In genomic region chr11:17256813-17257365, GRCm38 (mm10) we compare ENCODE assay signal across 8 mouse cellular contexts. TPM values are rescaled to one million over a fixed set of nuclear protein-coding genes. Genes with fewer than 3 reads are reported as not detected.
A peak's percentile ranks its signal among the peaks of the same experiment; 100 is the strongest.
DNase-seq lines count a peak whose midpoint lies in the region; ATAC-seq and TF ChIP-seq lines count a peak whose summit lies in the region.

No protein-coding gene starts in this region.

- H3K27me3 ChIP-seq in erythroblast, embryonic 14.5 days (ENCODE audit: control insufficient read depth): no peaks in the 10 kb centered on the region
- H3K27me3 ChIP-seq in C2C12 (ENCODE audit: control insufficient read depth, insufficient read depth, insufficient read length): no peaks in the 10 kb centered on the region
- no peaks in the 10 kb centered on the region for H3K27me3 ChIP-seq in hindbrain, embryonic 11.5 days (ENCODE audit: control insufficient read depth, insufficient read depth, low read length)
- no peaks in the 10 kb centered on the region for H3K27me3 ChIP-seq in liver, embryonic 14.5 days (ENCODE audit: control insufficient read depth, insufficient read depth, low read length)

- H3K79me2 ChIP-seq in C2C12 (ENCODE audit: control insufficient read depth, insufficient read depth): peaks cover 46% of the 10 kb centered on the region

- peak; percentile 19 to 26 for DNase-seq in cerebellum, postnatal 25 days
- DNase-seq in hindbrain, embryonic 11.5 days (ENCODE audit: low spot score): peak; percentile 31
- DNase-seq in liver, embryonic 14.5 days (ENCODE audit: low read depth in 3 of 3, low spot score in 3 of 3): no peak
- peak; percentile 45 for DNase-seq in testis, postnatal 10 days (ENCODE audit: low spot score)
- no peak for DNase-seq in right cerebral cortex, postnatal 36 days (ENCODE audit: low spot score in 2 of 2)

- 64% methylated on average over 8 of the region's 8 CpGs for WGBS in hindbrain, embryonic 11.5 days
- WGBS in liver, embryonic 14.5 days (ENCODE audit: insufficient replicate concordance): 49% methylated on average over 8 of the region's 8 CpGs

- H3K4me1 ChIP-seq in erythroblast, embryonic 14.5 days (ENCODE audit: control insufficient read depth): peaks cover 18% of the 10 kb centered on the region
- H3K4me1 ChIP-seq in hindbrain, embryonic 11.5 days (replicated peaks; ENCODE audit: control insufficient read depth, insufficient read depth, low read length): no peaks in the 10 kb centered on the region
- H3K4me1 ChIP-seq in liver, embryonic 14.5 days (replicated peaks; ENCODE audit: control insufficient read depth in 2 of 2, insufficient read depth in 2 of 2, low read length in 1 of 2): peaks cover 0 to 8% of the 10 kb centered on the region in 2 experiments; a peak in 1 of 4 replicates

- H3K9me3 ChIP-seq in erythroblast, embryonic 14.5 days (ENCODE audit: control insufficient read depth, low read length): no peaks in the 10 kb centered on the region
- H3K9me3 ChIP-seq in hindbrain, embryonic 11.5 days (ENCODE audit: control insufficient read depth, low read length): no peaks in the 10 kb centered on the region
- H3K9me3 ChIP-seq in liver, embryonic 14.5 days (ENCODE audit: control insufficient read depth, low read length): no peaks in the 10 kb centered on the region

- H3K79me3 ChIP-seq in C2C12 (ENCODE audit: low read depth): peaks cover 41% of the 10 kb centered on the region

- TF ChIP-seq CTCF in C2C12 (IDR thresholded peaks at IDR 0.05; ENCODE audit: control insufficient read depth, insufficient read depth, insufficient read length): no peak
- TF ChIP-seq CTCF in liver, embryonic 14.5 days (IDR thresholded peaks at IDR 0.05; ENCODE audit: low read depth): no peak

- H3ac ChIP-seq in C2C12 (ENCODE audit: control insufficient read depth, insufficient read length, low read depth): no peak overlapping the region

- H3K4me3 ChIP-seq in erythroblast, embryonic 14.5 days (replicated peaks): peak overlapping the region; percentile 97
- H3K4me3 ChIP-seq in C2C12 (ENCODE audit: insufficient read depth, poor library complexity, severe bottlenecking): peak overlapping the region; percentile 100
- peak overlapping the region; percentile 76 for H3K4me3 ChIP-seq in hindbrain, embryonic 11.5 days (ENCODE audit: low read depth, low read length)
- H3K4me3 ChIP-seq in liver, embryonic 14.5 days (ENCODE audit: insufficient read depth in 1 of 2, low read depth in 2 of 2, low read length in 2 of 2): peak overlapping the region; percentile 37 to 92

- ATAC-seq in erythroblast, adult 5-6 weeks (replicated peaks; ENCODE audit: low FRiP score, poor library complexity, severe bottlenecking): no peak
- peak; percentile 81 for ATAC-seq in hindbrain, embryonic 11.5 days (ENCODE audit: low FRiP score)
- ATAC-seq in liver, embryonic 14.5 days (ENCODE audit: insufficient read depth): peak; percentile 16; the same call in 1 of the 2 replicates

- H3K27ac ChIP-seq in hindbrain, embryonic 11.5 days (ENCODE audit: low read depth, low read length): no peak overlapping the region
- no peak overlapping the region for H3K27ac ChIP-seq in liver, embryonic 14.5 days

- peak overlapping the region; percentile 41 for H3K4me2 ChIP-seq in hindbrain, embryonic 11.5 days (replicated peaks; ENCODE audit: low read depth, low read length)
- H3K4me2 ChIP-seq in liver, embryonic 14.5 days (ENCODE audit: low read depth): peak overlapping the region; percentile 63

- no peak overlapping the region; the same call in 1 of the 2 replicates for H3K9ac ChIP-seq in hindbrain, embryonic 11.5 days (ENCODE audit: low read depth, low read length)
- peak overlapping the region; percentile 48 for H3K9ac ChIP-seq in liver, embryonic 14.5 days (replicated peaks)

- no peak for TF ChIP-seq EP300 in liver, embryonic 14.5 days (IDR thresholded peaks at IDR 0.05; ENCODE audit: low read depth)

- H3K36me3 ChIP-seq in erythroblast, embryonic 14.5 days (ENCODE audit: control insufficient read depth): no peaks in the 10 kb centered on the region
- H3K36me3 ChIP-seq in C2C12 (ENCODE audit: control insufficient read depth, insufficient read depth): no peaks in the 10 kb centered on the region
- H3K36me3 ChIP-seq in hindbrain, embryonic 11.5 days (ENCODE audit: control insufficient read depth, insufficient read depth, low read length): no peaks in the 10 kb centered on the region
- no peaks in the 10 kb centered on the region for H3K36me3 ChIP-seq in liver, embryonic 14.5 days (replicated peaks; ENCODE audit: control insufficient read depth, insufficient read depth, low read depth)

TF ChIP-seq in C2C12, 6 proteins besides CTCF, POLR2A, EP300 and RAD21:
- TF ChIP-seq CEBPB (IDR thresholded peaks at IDR 0.05; ENCODE audit: low read depth): no peak
- no peak for TF ChIP-seq FOSL1 (IDR thresholded peaks at IDR 0.05; ENCODE audit: insufficient read depth, low read length, poor library complexity, severe bottlenecking)
- TF ChIP-seq MYOG (IDR thresholded peaks at IDR 0.05; ENCODE audit: control insufficient read depth, extremely low read depth, insufficient read length): no peak
- TF ChIP-seq MAX (IDR thresholded peaks at IDR 0.05): no peak
- no peak for TF ChIP-seq USF1 (IDR thresholded peaks at IDR 0.05; ENCODE audit: low read depth)
- TF ChIP-seq MYOD1 (IDR thresholded peaks at IDR 0.05; ENCODE audit: control insufficient read depth, insufficient read length, low read depth): no peak

RNA-seq across cellular contexts. Expression of gene C1d, which starts 0.5 kb away (rescaled TPM):
- polyA plus RNA-seq in erythroblast, embryonic 14.5 days (2012): 0.08 TPM in 1 of 2 replicates, not detected in the other
- total RNA-seq in erythroblast, adult 5-6 weeks (2015; ENCODE audit: low replicate concordance): 16.3 and 21.3 TPM in 2 replicates
- 12.4 and 28.2 TPM in 2 replicates for total RNA-seq in erythroblast, adult 5-6 weeks (2017; ENCODE audit: low replicate concordance)
- polyA plus RNA-seq in C2C12 (2012; fragmentation: generic; extraction: Trizol): 13.9 TPM
- 114 and 119 TPM in 2 replicates for polyA plus RNA-seq in hindbrain, embryonic 11.5 days (2014; fragmentation: Nextera tagmentation; extraction: Ambion mirVana)
- polyA plus RNA-seq in liver, embryonic 14.5 days (2012; rRNA removed): 9.8 and 17.7 TPM in 2 replicates
- polyA plus RNA-seq in liver, embryonic 14.5 days (2014; fragmentation: Nextera tagmentation; extraction: Ambion mirVana): 55.9 and 59.1 TPM in 2 replicates

RNA-seq across cellular contexts. Expression of gene Pno1, which starts 45.5 kb away (rescaled TPM):
- 0.67 and 1.0 TPM in 2 replicates for polyA plus RNA-seq in erythroblast, embryonic 14.5 days (2012)
- 8.5 and 15.0 TPM in 2 replicates for total RNA-seq in erythroblast, adult 5-6 weeks (2015; ENCODE audit: low replicate concordance)
- 9.5 and 12.3 TPM in 2 replicates for total RNA-seq in erythroblast, adult 5-6 weeks (2017; ENCODE audit: low replicate concordance)
- 48.5 TPM for polyA plus RNA-seq in C2C12 (2012; fragmentation: generic; extraction: Trizol)
- polyA plus RNA-seq in hindbrain, embryonic 11.5 days (2014; fragmentation: Nextera tagmentation; extraction: Ambion mirVana): 89.1 and 92.1 TPM in 2 replicates
- polyA plus RNA-seq in liver, embryonic 14.5 days (2012; rRNA removed): 7.3 and 10.9 TPM in 2 replicates
- 45.5 and 48.0 TPM in 2 replicates for polyA plus RNA-seq in liver, embryonic 14.5 days (2014; fragmentation: Nextera tagmentation; extraction: Ambion mirVana)

Comparison
In these comparisons a context has a peak if more than half of its experiments do, and no peak if none do; other contexts are left out.
1. DNase-seq: peak in cerebellum, postnatal 25 days (2 of 2), hindbrain, embryonic 11.5 days (single experiment) and testis, postnatal 10 days (single experiment); none in liver, embryonic 14.5 days (0 of 3) and right cerebral cortex, postnatal 36 days (0 of 2).
2. Peak in every context shown above with its lines, with median percentiles within 50 percentile points of each other: H3K4me3 ChIP-seq.